Mouse (Mus musculus): Measurements from ENCODE around the gene Tmcc2. TPM values are rescaled to one million over a fixed set of nuclear protein-coding genes. Genes with fewer than 3 reads are reported as not detected.

Tmcc2 gene
- polyA plus RNA-seq, 2 experiments = 9.1 to 18.0 TPM

GRCm38 (mm10) chr1:132338027-132338660 lies 52.9 kb downstream of the Tmcc2 start:
- no peaks in the 10 kb centered on the region for H3K36me3 ChIP-seq (ENCODE audit: control insufficient read depth, insufficient read depth, low read length)
- DNase-seq (ENCODE audit: low spot score) (no peak), ATAC-seq (ENCODE audit: low FRiP score, low read depth) (no peak)
- no peak overlapping the region for H3K27ac ChIP-seq (replicated peaks; ENCODE audit: low read depth, low read length)
- H3K9ac ChIP-seq (ENCODE audit: low read depth, low read length, severe bottlenecking) = no peak overlapping the region
- WGBS = 50% methylated on average over 8 of the region's 8 CpGs
- H3K27me3 ChIP-seq (ENCODE audit: control insufficient read depth, insufficient read depth, low read length) = no peaks in the 10 kb centered on the region
- H3K4me1 ChIP-seq (ENCODE audit: control insufficient read depth, insufficient read depth, low read length) = peaks cover 11% of the 10 kb centered on the region
- no peak for TF ChIP-seq POLR2A (IDR thresholded peaks at IDR 0.05; ENCODE audit: borderline replicate concordance, extremely low read depth, insufficient read depth, insufficient read length)
- no peaks in the 10 kb centered on the region for H3K9me3 ChIP-seq (ENCODE audit: control insufficient read depth, low read length)
- H3K4me2 ChIP-seq (replicated peaks; ENCODE audit: low read depth, low read length, severe bottlenecking) = no peak overlapping the region
- H3K4me3 ChIP-seq (replicated peaks; ENCODE audit: low read length) = no peak overlapping the region

GRCm38 (mm10) chr1:132336921-132337320 lies 54.2 kb downstream of the Tmcc2 start:
- WGBS = 73% methylated on average over 6 of the region's 6 CpGs
- ATAC-seq (ENCODE audit: low FRiP score, low read depth) = no peak
- H3K9ac ChIP-seq (ENCODE audit: low read depth, low read length, severe bottlenecking) = no peak overlapping the region
- TF ChIP-seq POLR2A (IDR thresholded peaks at IDR 0.05; ENCODE audit: borderline replicate concordance, extremely low read depth, insufficient read depth, insufficient read length) = no peak
- no peak for DNase-seq (ENCODE audit: low spot score)
- no peaks in the 10 kb centered on the region for H3K36me3 ChIP-seq (ENCODE audit: control insufficient read depth, insufficient read depth, low read length)
- H3K4me1 ChIP-seq (ENCODE audit: control insufficient read depth, insufficient read depth, low read length) = peaks cover 12% of the 10 kb centered on the region
- H3K9me3 ChIP-seq (ENCODE audit: control insufficient read depth, low read length) = no peaks in the 10 kb centered on the region
- no peaks in the 10 kb centered on the region for H3K27me3 ChIP-seq (ENCODE audit: control insufficient read depth, insufficient read depth, low read length)
- no peak overlapping the region for H3K27ac ChIP-seq (replicated peaks; ENCODE audit: low read depth, low read length)
- H3K4me2 ChIP-seq (replicated peaks; ENCODE audit: low read depth, low read length, severe bottlenecking) = no peak overlapping the region
- no peak overlapping the region for H3K4me3 ChIP-seq (replicated peaks; ENCODE audit: low read length)

- DNase-seq (ENCODE audit: low spot score) (no peak), ATAC-seq (ENCODE audit: low FRiP score, low read depth) (no peak)
- H3K27me3 ChIP-seq (ENCODE audit: control insufficient read depth, insufficient read depth, low read length) = no peaks in the 10 kb centered on the region
- no peaks in the 10 kb centered on the region for H3K36me3 ChIP-seq (ENCODE audit: control insufficient read depth, insufficient read depth, low read length)
- no peaks in the 10 kb centered on the region for H3K9me3 ChIP-seq (ENCODE audit: control insufficient read depth, low read length)
- H3K9ac ChIP-seq (ENCODE audit: low read depth, low read length, severe bottlenecking) = no peak overlapping the region
- no peak overlapping the region for H3K4me3 ChIP-seq (replicated peaks; ENCODE audit: low read length)
- WGBS = 62% methylated on average over 12 of the region's 12 CpGs
- no peak overlapping the region for H3K27ac ChIP-seq (replicated peaks; ENCODE audit: low read depth, low read length)
- no peak for TF ChIP-seq POLR2A (IDR thresholded peaks at IDR 0.05; ENCODE audit: borderline replicate concordance, extremely low read depth, insufficient read depth, insufficient read length)
- no peak overlapping the region for H3K4me2 ChIP-seq (replicated peaks; ENCODE audit: low read depth, low read length, severe bottlenecking)
- peaks cover 12% of the 10 kb centered on the region for H3K4me1 ChIP-seq (ENCODE audit: control insufficient read depth, insufficient read depth, low read length)
Measured at GRCm38 (mm10) chr1:132335378-132335965, 55.6 kb downstream of the Tmcc2 start.

- no peak overlapping the region; the same call in 1 of the 2 replicates for H3K27ac ChIP-seq (replicated peaks; ENCODE audit: low read depth, low read length)
- no peak overlapping the region for H3K4me3 ChIP-seq (replicated peaks; ENCODE audit: low read length)
- TF ChIP-seq POLR2A (IDR thresholded peaks at IDR 0.05; ENCODE audit: borderline replicate concordance, extremely low read depth, insufficient read depth, insufficient read length) = no peak
- no peak overlapping the region for H3K4me2 ChIP-seq (replicated peaks; ENCODE audit: low read depth, low read length, severe bottlenecking)
- H3K36me3 ChIP-seq (ENCODE audit: control insufficient read depth, insufficient read depth, low read length) = no peaks in the 10 kb centered on the region
- no peak for ATAC-seq (ENCODE audit: low FRiP score, low read depth)
- no peaks in the 10 kb centered on the region for H3K9me3 ChIP-seq (ENCODE audit: control insufficient read depth, low read length)
- 0 out of 2 replicates have a peak overlapping the region, but pooled peaks have one; percentile 16 for H3K9ac ChIP-seq (ENCODE audit: low read depth, low read length, severe bottlenecking)
- peaks cover 12% of the 10 kb centered on the region for H3K4me1 ChIP-seq (ENCODE audit: control insufficient read depth, insufficient read depth, low read length)
- no peaks in the 10 kb centered on the region for H3K27me3 ChIP-seq (ENCODE audit: control insufficient read depth, insufficient read depth, low read length)
- DNase-seq (ENCODE audit: low spot score) = no peak
- WGBS = 27% methylated on average over 6 of the region's 6 CpGs
Measured at GRCm38 (mm10) chr1:132334178-132334801, 56.8 kb downstream of the Tmcc2 start.

- Histone ChIP-seq H3K4me1 (ENCODE audit: control insufficient read depth, insufficient read depth, low read length) (peaks cover 12% of the 10 kb centered on the region), H3K27ac (replicated peaks; ENCODE audit: low read depth, low read length) (no peak overlapping the region; the same call in 1 of the 2 replicates), H3K4me2 (replicated peaks; ENCODE audit: low read depth, low read length, severe bottlenecking) (no peak overlapping the region), H3K27me3 (ENCODE audit: control insufficient read depth, insufficient read depth, low read length) (no peaks in the 10 kb centered on the region), H3K4me3 (replicated peaks; ENCODE audit: low read length) (no peak overlapping the region), H3K36me3 (ENCODE audit: control insufficient read depth, insufficient read depth, low read length) (no peaks in the 10 kb centered on the region), H3K9me3 (ENCODE audit: control insufficient read depth, low read length) (no peaks in the 10 kb centered on the region), H3K9ac (ENCODE audit: low read depth, low read length, severe bottlenecking) (0 out of 2 replicates have a peak overlapping the region, but pooled peaks have one; percentile 16)
- DNase-seq (ENCODE audit: low spot score) (peak; percentile 26), ATAC-seq (ENCODE audit: low FRiP score, low read depth) (peak; percentile 86)
- no peak for TF ChIP-seq POLR2A (IDR thresholded peaks at IDR 0.05; ENCODE audit: borderline replicate concordance, extremely low read depth, insufficient read depth, insufficient read length)
- WGBS = 11% methylated on average over 4 of the region's 4 CpGs
Measured at GRCm38 (mm10) chr1:132333675-132334141, 57.4 kb downstream of the Tmcc2 start.

Data from limb, embryonic 14.5 days (tissue).